Mouse (Mus musculus): Measurements from ENCODE around the gene Npnt. TPM values are rescaled to one million over a fixed set of nuclear protein-coding genes. Genes with fewer than 3 reads are reported as not detected.
A peak's percentile ranks its signal among the peaks of the same experiment; 100 is the strongest.

Npnt gene
- 22.1 and 27.8 TPM in 2 replicates for polyA plus RNA-seq (2015; fragmentation: Nextera tagmentation; extraction: Ambion mirVana)

GRCm38 (mm10) chr3:132949791-132950528 lies at the start of gene Npnt:
Gene Npnt (minus strand): TSS chr3:132950291.
- Histone ChIP-seq H3K9ac (peak within 1 kb of the TSS; percentile 75), H3K4me1 (replicated peaks) (peaks cover 21% of the 10 kb centered on the region), H3K36me3 (no peaks in the 10 kb centered on the region), H3K9me3 (no peaks in the 10 kb centered on the region), H3K4me2 (peak within 1 kb of the TSS; percentile 92), H3K27me3 (peaks cover 33% of the 10 kb centered on the region), H3K27ac (no peak within 1 kb of the TSS), H3K4me3 (peak within 1 kb of the TSS; percentile 56)
- WGBS = 0% methylated on average over 67 of the region's 82 CpGs
- ATAC-seq (ENCODE audit: low FRiP score) = peak; percentile 85

- Histone ChIP-seq H3K4me2 (no peak overlapping the region), H3K4me3 (no peak overlapping the region), H3K9ac (no peak overlapping the region), H3K4me1 (replicated peaks) (no peaks in the 10 kb centered on the region), H3K27ac (no peak overlapping the region), H3K36me3 (peaks cover 8% of the 10 kb centered on the region; the same call in 1 of the 2 replicates), H3K9me3 (no peaks in the 10 kb centered on the region), H3K27me3 (no peaks in the 10 kb centered on the region)
- no peak for ATAC-seq (ENCODE audit: low FRiP score)
- 66% methylated on average over 9 of the region's 9 CpGs for WGBS
Observed at GRCm38 (mm10) chr3:132996299-132996698, 46.2 kb upstream of the Npnt start.

GRCm38 (mm10) chr3:132995904-132996267 lies 45.8 kb upstream of the Npnt start:
- 91% methylated on average over 3 of the region's 3 CpGs for WGBS
- no peak overlapping the region for H3K27ac ChIP-seq
- no peak overlapping the region for H3K9ac ChIP-seq
- no peak overlapping the region for H3K4me3 ChIP-seq
- H3K9me3 ChIP-seq = no peaks in the 10 kb centered on the region
- H3K36me3 ChIP-seq = peaks cover 8% of the 10 kb centered on the region; the same call in 1 of the 2 replicates
- no peak overlapping the region for H3K4me2 ChIP-seq
- ATAC-seq (ENCODE audit: low FRiP score) = no peak
- no peaks in the 10 kb centered on the region for H3K27me3 ChIP-seq
- no peaks in the 10 kb centered on the region for H3K4me1 ChIP-seq (replicated peaks)

- WGBS = 86% methylated on average over 7 of the region's 7 CpGs
Observed at GRCm38 (mm10) chr3:132995172-132995903, 45.2 kb upstream of the Npnt start.

GRCm38 (mm10) chr3:132986188-132986587 lies 36.1 kb upstream of the Npnt start:
- no peak overlapping the region for H3K4me3 ChIP-seq
- H3K36me3 ChIP-seq = 0 out of 2 replicates have a peak, but pooled peaks cover 7% of the 10 kb centered on the region
- no peak overlapping the region for H3K4me2 ChIP-seq
- no peak overlapping the region for H3K27ac ChIP-seq
- ATAC-seq (ENCODE audit: low FRiP score) = no peak
- H3K4me1 ChIP-seq (replicated peaks) = no peaks in the 10 kb centered on the region
- H3K9ac ChIP-seq = no peak overlapping the region
- no peaks in the 10 kb centered on the region for H3K27me3 ChIP-seq
- 91% methylated on average over 5 of the region's 5 CpGs for WGBS
- H3K9me3 ChIP-seq = no peaks in the 10 kb centered on the region

More at GRCm38 (mm10) chr3:132995172-132995903, 45.2 kb upstream of the Npnt start:
- Histone ChIP-seq H3K9ac (no peak overlapping the region), H3K27ac (no peak overlapping the region), H3K4me1 (replicated peaks) (no peaks in the 10 kb centered on the region), H3K4me3 (no peak overlapping the region), H3K4me2 (no peak overlapping the region), H3K27me3 (no peaks in the 10 kb centered on the region), H3K9me3 (no peaks in the 10 kb centered on the region), H3K36me3 (peaks cover 8% of the 10 kb centered on the region; the same call in 1 of the 2 replicates)
- no peak for ATAC-seq (ENCODE audit: low FRiP score)

GRCm38 (mm10) chr3:132983845-132984485 lies 33.9 kb upstream of the Npnt start:
- no peak for ATAC-seq (ENCODE audit: low FRiP score)
- no peaks in the 10 kb centered on the region for H3K4me1 ChIP-seq (replicated peaks)
- H3K27ac ChIP-seq = peak overlapping the region; percentile 6; the same call in 1 of the 2 replicates
- no peak overlapping the region for H3K4me3 ChIP-seq
- H3K9ac ChIP-seq = no peak overlapping the region
- H3K27me3 ChIP-seq = no peaks in the 10 kb centered on the region
- no peak overlapping the region for H3K4me2 ChIP-seq
- H3K36me3 ChIP-seq = peaks cover 9% of the 10 kb centered on the region; the same call in 1 of the 2 replicates
- WGBS = 68% methylated on average over 4 of the region's 4 CpGs
- H3K9me3 ChIP-seq = no peaks in the 10 kb centered on the region

- H3K27me3 ChIP-seq = no peaks in the 10 kb centered on the region
- peaks cover 9% of the 10 kb centered on the region; the same call in 1 of the 2 replicates for H3K36me3 ChIP-seq
- H3K9me3 ChIP-seq = 0 out of 2 replicates have a peak, but pooled peaks cover 2% of the 10 kb centered on the region
- no peak overlapping the region for H3K27ac ChIP-seq
- 90% methylated on average over 2 of the region's 2 CpGs for WGBS
- H3K4me3 ChIP-seq = no peak overlapping the region
- H3K4me2 ChIP-seq = no peak overlapping the region
- no peak for ATAC-seq (ENCODE audit: low FRiP score)
- H3K4me1 ChIP-seq (replicated peaks) = no peaks in the 10 kb centered on the region
- H3K9ac ChIP-seq = no peak overlapping the region
Observed at GRCm38 (mm10) chr3:132981968-132982367, 31.9 kb upstream of the Npnt start.

GRCm38 (mm10) chr3:132979781-132980461 lies 29.8 kb upstream of the Npnt start:
- Histone ChIP-seq H3K9ac (no peak overlapping the region), H3K27ac (no peak overlapping the region), H3K36me3 (peaks cover 6% of the 10 kb centered on the region; the same call in 1 of the 2 replicates), H3K27me3 (no peaks in the 10 kb centered on the region), H3K4me3 (no peak overlapping the region), H3K4me1 (replicated peaks) (no peaks in the 10 kb centered on the region), H3K4me2 (no peak overlapping the region), H3K9me3 (0 out of 2 replicates have a peak, but pooled peaks cover 2% of the 10 kb centered on the region)
- 93% methylated on average over 12 of the region's 12 CpGs for WGBS
- no peak for ATAC-seq (ENCODE audit: low FRiP score)

GRCm38 (mm10) chr3:132966255-132966654 lies 16.2 kb upstream of the Npnt start:
- no peaks in the 10 kb centered on the region for H3K9me3 ChIP-seq
- H3K4me3 ChIP-seq = no peak overlapping the region
- WGBS = 82% methylated on average over 5 of the region's 5 CpGs
- H3K27ac ChIP-seq = no peak overlapping the region
- H3K4me1 ChIP-seq (replicated peaks) = no peaks in the 10 kb centered on the region
- no peak overlapping the region for H3K9ac ChIP-seq
- ATAC-seq (ENCODE audit: low FRiP score) = no peak
- no peaks in the 10 kb centered on the region for H3K27me3 ChIP-seq
- no peaks in the 10 kb centered on the region for H3K36me3 ChIP-seq
- no peak overlapping the region for H3K4me2 ChIP-seq

- Histone ChIP-seq H3K27me3 (no peaks in the 10 kb centered on the region), H3K27ac (no peak overlapping the region), H3K9me3 (no peaks in the 10 kb centered on the region), H3K4me3 (no peak overlapping the region), H3K9ac (no peak overlapping the region), H3K4me2 (no peak overlapping the region), H3K4me1 (replicated peaks) (no peaks in the 10 kb centered on the region), H3K36me3 (no peaks in the 10 kb centered on the region)
- 75% methylated on average over 9 of the region's 9 CpGs for WGBS
- ATAC-seq (ENCODE audit: low FRiP score) = no peak
Observed at GRCm38 (mm10) chr3:132964715-132965507, 14.8 kb upstream of the Npnt start.

GRCm38 (mm10) chr3:132962631-132963361 lies 12.7 kb upstream of the Npnt start:
- H3K9ac ChIP-seq = no peak overlapping the region
- no peak for ATAC-seq (ENCODE audit: low FRiP score)
- H3K9me3 ChIP-seq = no peaks in the 10 kb centered on the region
- WGBS = 90% methylated on average over 7 of the region's 7 CpGs
- no peaks in the 10 kb centered on the region for H3K27me3 ChIP-seq
- H3K27ac ChIP-seq = no peak overlapping the region
- H3K36me3 ChIP-seq = no peaks in the 10 kb centered on the region
- H3K4me2 ChIP-seq = no peak overlapping the region
- H3K4me1 ChIP-seq (replicated peaks) = no peaks in the 10 kb centered on the region
- no peak overlapping the region for H3K4me3 ChIP-seq
